Mouse (Mus musculus) liver, embryonic 12.5 days (tissue): ENCODE results near the gene Ptpre. TPM values are rescaled to one million over a fixed set of nuclear protein-coding genes. Genes with fewer than 3 reads are reported as not detected.
A peak's percentile ranks its signal among the peaks of the same experiment; 100 is the strongest.
"Not testable (repeated sequence)": the region's sequence is repeated elsewhere in the genome, so short reads cannot be mapped to it uniquely, and the experiment has no call there.

ENCODE experiments used
- ATAC-seq: fragments of 200-750 bp; cut with Nextera tagmentation; 2 replicates; pipeline ENCODE4 v1.8.0; 2017; ENCODE audit warnings: moderate number of reproducible peaks, mild to moderate bottlenecking, moderate library complexity
- H3K27ac ChIP-seq: fragments of 300-500 bp; sonication (generic); 2 replicates; pipeline ENCODE4 v1.5.1; 2016; ENCODE audit warnings: mild to moderate bottlenecking
- H3K27me3 ChIP-seq: fragments of 300-500 bp; sonication (generic); replicated peaks from 2 replicates; pipeline ENCODE4 v1.6.1; 2016; ENCODE audit warnings: mild to moderate bottlenecking, moderate library complexity
- H3K36me3 ChIP-seq: fragments of 300-500 bp; sonication (generic); 2 replicates; pipeline ENCODE4 v1.6.1; 2016; ENCODE audit warnings: mild to moderate bottlenecking, moderate library complexity
- H3K4me1 ChIP-seq: fragments of 300-500 bp; sonication (generic); 2 replicates; pipeline ENCODE4 v1.6.1; 2016
- H3K4me2 ChIP-seq: fragments of 300-500 bp; sonication (generic); 2 replicates; pipeline ENCODE4 v1.6.1; 2016; ENCODE audit warnings: mild to moderate bottlenecking, moderate library complexity
- H3K4me3 ChIP-seq: fragments of 300-500 bp; sonication (generic); 2 replicates; pipeline ENCODE4 v1.5.1; 2016; ENCODE audit warnings: mild to moderate bottlenecking, moderate library complexity
- H3K9ac ChIP-seq: fragments of 300-500 bp; sonication (generic); 2 replicates; pipeline ENCODE4 v1.6.1; 2016; ENCODE audit warnings: mild to moderate bottlenecking, moderate library complexity
- H3K9me3 ChIP-seq: fragments of 300-500 bp; sonication (generic); replicated peaks from 2 replicates; pipeline ENCODE4 v1.6.1; 2016; ENCODE audit warnings: mild to moderate bottlenecking, moderate library complexity
- WGBS: fragments of 180-500 bp; shearing (Covaris S2); methylation state at CpG from one replicate; pipeline ENCODE4 v1.1.7; 2016; ENCODE audit not compliant: insufficient replicate concordance; 5-methylcytosine and 5-hydroxymethylcytosine counted together
- polyA plus RNA-seq: library from polyadenylated mRNA; unstranded; fragments of >200 nt; fragmentation: Nextera tagmentation; extraction: Ambion mirVana; gene quantifications from 2 replicates; pipeline ENCODE4 v1.2.1, GENCODE M21; 2016

The Ptpre gene
- polyA plus RNA-seq, 1 experiment from 2014 or later = 4.6 TPM

- Histone ChIP-seq H3K9ac (no peak overlapping the region), H3K4me2 (no peak overlapping the region), H3K9me3 (no peaks in the 10 kb centered on the region), H3K27me3 (no peaks in the 10 kb centered on the region), H3K36me3 (no peaks in the 10 kb centered on the region), H3K27ac (no peak overlapping the region), H3K4me1 (peaks cover 25% of the 10 kb centered on the region), H3K4me3 (no peak overlapping the region)
- no peak for ATAC-seq
- whole genome bisulfite sequencing = 71% methylated on average over 8 of the region's 8 CpGs
Observed at GRCm38 (mm10) chr7:135564022-135564421, 26.7 kb downstream of the Ptpre start.

DNA sequence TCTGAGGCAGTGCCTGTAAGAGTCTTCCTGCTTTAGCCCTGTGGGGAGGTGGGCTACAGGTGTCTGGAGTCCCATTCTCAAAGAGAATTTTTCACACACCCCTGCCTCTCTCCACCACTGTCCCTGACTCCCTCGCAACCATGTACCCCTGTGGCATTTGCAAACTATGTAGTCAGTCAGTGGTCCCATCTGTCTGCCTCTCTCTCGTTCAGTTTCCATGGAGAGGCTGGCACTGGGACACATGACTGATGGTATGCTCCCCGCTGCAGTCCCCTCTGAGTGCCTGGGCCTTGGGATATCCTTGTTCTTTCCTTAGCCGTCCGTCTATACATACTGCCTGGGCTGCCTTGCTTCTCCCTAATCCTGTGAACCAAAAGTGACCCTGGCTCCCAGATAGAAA lies 28.7 kb downstream of the Ptpre start:
- H3K4me3 ChIP-seq = no peak overlapping the region
- no peak overlapping the region for H3K9ac ChIP-seq
- WGBS = 70% methylated on average over 5 of the region's 5 CpGs
- H3K36me3 ChIP-seq = no peaks in the 10 kb centered on the region
- H3K4me1 ChIP-seq = peaks cover 25% of the 10 kb centered on the region
- H3K4me2 ChIP-seq = no peak overlapping the region
- ATAC-seq = no peak
- no peaks in the 10 kb centered on the region for H3K27me3 ChIP-seq
- no peaks in the 10 kb centered on the region for H3K9me3 ChIP-seq
- H3K27ac ChIP-seq = no peak overlapping the region

DNA sequence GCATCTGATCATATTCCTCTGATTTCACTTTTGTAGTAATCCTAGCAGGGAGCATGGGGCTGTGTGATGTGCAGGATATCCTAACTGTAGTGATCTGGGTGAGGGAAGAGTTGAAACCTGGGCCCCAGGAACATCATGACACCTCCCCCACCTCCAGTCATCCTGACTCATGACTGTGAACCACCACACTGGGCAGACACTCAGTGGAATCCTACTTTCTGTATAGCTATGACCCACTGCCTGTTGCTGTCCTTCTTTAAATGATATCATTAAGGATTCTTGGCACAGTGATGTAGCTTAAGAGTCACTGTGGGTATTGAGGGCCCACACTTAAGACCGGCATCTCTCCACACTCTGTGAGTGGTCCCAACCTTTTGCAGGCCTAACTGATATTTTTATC lies 30.3 kb downstream of the Ptpre start:
- Histone ChIP-seq H3K9me3 (no peaks in the 10 kb centered on the region), H3K4me2 (no peak overlapping the region), H3K27me3 (no peaks in the 10 kb centered on the region), H3K4me3 (no peak overlapping the region), H3K27ac (no peak overlapping the region), H3K9ac (no peak overlapping the region), H3K4me1 (peaks cover 25% of the 10 kb centered on the region), H3K36me3 (no peaks in the 10 kb centered on the region)
- WGBS = 63% methylated on average over 1 of the region's 1 CpGs
- no peak for ATAC-seq

DNA sequence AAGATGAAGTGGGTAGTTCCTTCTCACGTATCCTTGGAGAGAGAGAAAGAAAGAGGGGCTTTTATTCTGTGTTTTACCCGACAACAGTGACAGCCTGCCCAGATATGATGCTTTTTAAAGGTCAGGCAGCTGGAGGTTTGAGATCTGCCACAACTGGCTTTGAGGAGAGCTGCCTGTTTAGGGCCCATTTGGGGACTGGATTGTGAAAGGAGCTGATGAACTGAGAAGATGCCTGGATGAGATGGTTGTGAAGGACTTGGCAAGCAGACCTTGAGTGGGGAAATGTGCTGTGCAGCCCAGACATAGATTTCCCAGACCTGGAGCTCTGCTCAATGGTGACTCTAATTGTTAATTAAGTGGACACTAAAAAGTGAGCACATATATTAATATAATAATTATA lies 31.3 kb downstream of the Ptpre start:
- Histone ChIP-seq H3K27ac (no peak overlapping the region), H3K9ac (no peak overlapping the region), H3K4me1 (peaks cover 27% of the 10 kb centered on the region), H3K36me3 (no peaks in the 10 kb centered on the region), H3K4me2 (no peak overlapping the region), H3K4me3 (no peak overlapping the region), H3K9me3 (no peaks in the 10 kb centered on the region), H3K27me3 (no peaks in the 10 kb centered on the region)
- 61% methylated on average over 2 of the region's 2 CpGs for WGBS
- ATAC-seq = no peak

DNA sequence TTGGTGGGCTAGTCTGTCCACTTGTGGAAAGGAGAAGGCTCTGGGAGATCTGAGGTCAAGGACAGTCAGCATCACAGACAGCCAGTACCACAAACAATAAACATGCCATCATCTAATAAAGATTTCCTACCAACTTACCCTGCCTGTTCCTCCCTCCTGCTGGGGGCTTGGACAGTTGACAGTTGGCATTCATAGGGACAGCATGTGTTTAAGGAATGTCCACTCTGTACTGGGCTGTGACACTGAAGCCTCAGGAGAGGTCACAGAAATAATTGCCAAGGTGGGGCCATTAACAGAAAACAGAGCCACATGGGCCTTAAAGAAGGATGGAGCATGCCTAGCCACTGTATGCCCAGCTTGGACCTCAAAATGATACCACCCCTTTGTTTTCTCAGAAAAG lies 34.1 kb downstream of the Ptpre start:
- Histone ChIP-seq H3K4me1 (peaks cover 43% of the 10 kb centered on the region), H3K27me3 (no peaks in the 10 kb centered on the region), H3K9me3 (no peaks in the 10 kb centered on the region), H3K36me3 (no peaks in the 10 kb centered on the region), H3K4me3 (no peak overlapping the region), H3K9ac (no peak overlapping the region), H3K27ac (no peak overlapping the region), H3K4me2 (no peak overlapping the region)
- ATAC-seq = no peak

- H3K4me1 ChIP-seq = peaks cover 44% of the 10 kb centered on the region
- no peak overlapping the region for H3K9ac ChIP-seq
- H3K27me3 ChIP-seq = no peaks in the 10 kb centered on the region
- no peaks in the 10 kb centered on the region for H3K9me3 ChIP-seq
- H3K27ac ChIP-seq = no peak overlapping the region
- ATAC-seq = no peak
- 68% methylated on average over 10 of the region's 10 CpGs for WGBS
- no peak overlapping the region for H3K4me3 ChIP-seq
- H3K36me3 ChIP-seq = no peaks in the 10 kb centered on the region
- H3K4me2 ChIP-seq = no peak overlapping the region
Observed at GRCm38 (mm10) chr7:135571951-135572559, 34.8 kb downstream of the Ptpre start.

DNA sequence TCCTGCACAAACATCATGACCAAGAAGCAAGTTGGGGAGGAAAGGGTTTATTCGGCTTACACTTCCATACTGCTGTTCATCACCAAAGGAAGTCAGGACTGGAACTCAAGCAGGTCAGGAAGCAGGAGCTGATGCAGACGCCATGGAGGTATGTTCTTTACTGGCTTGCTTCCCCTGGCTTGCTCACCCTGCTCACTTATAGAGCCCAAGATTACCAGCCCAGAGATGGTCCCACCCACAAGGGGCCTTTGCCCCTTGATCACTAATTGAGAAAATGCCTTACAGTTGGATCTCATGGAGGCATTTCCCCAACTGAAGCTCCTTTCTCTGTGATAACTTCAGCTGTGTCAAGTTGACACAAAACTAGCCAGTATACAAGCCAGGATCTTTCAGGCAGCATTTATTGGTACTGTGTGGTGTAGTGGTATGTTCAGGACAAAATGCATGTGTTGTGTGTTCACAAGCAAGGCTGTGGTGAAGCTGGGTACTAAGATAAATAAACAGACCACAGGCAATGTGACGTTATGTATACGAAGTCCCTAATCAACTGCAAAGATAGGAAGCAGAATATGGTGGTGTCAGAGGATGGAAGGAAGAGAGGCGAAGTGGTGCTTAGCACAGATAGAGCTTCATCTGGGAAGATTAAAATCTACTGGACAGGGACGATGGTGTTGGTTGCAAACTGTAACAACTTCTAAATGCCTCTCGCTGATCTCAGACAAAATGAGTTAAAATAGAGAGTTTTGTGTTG lies 38.2 kb downstream of the Ptpre start:
- peak; percentile 78 for ATAC-seq
- not testable (repeated sequence) for H3K9ac ChIP-seq, H3K4me3 ChIP-seq, H3K36me3 ChIP-seq, H3K9me3 ChIP-seq, H3K27me3 ChIP-seq
- peak overlapping the region; percentile 12 for H3K4me2 ChIP-seq
- peak overlapping the region; percentile 51; the same call in 1 of the 2 replicates for H3K27ac ChIP-seq
- peaks cover 54% of the 10 kb centered on the region for H3K4me1 ChIP-seq
- WGBS = 24% methylated on average over 7 of the region's 7 CpGs

DNA sequence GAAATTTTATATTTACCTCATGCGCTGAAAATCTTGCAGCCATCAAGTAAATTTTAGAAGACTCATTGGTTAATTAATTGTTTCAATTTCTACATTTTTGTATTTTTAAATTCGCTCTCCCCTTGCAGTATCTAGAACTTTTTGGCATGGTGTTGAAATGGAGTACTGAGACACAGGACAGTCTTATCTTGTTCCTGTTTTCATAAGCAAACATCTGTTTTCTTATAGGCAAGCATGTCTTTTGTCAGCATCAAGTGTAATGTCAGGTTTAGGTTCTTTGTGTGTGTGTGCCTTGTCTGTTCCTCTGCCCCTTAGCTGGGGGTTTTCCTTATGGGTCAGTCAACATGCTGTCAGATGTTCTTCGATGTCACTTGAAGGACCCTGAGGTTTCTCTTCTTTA lies 39.0 kb downstream of the Ptpre start:
- Histone ChIP-seq H3K4me3 (no peak overlapping the region), H3K9me3 (no peaks in the 10 kb centered on the region), H3K27ac (no peak overlapping the region), H3K4me1 (peaks cover 62% of the 10 kb centered on the region), H3K9ac (no peak overlapping the region), H3K36me3 (no peaks in the 10 kb centered on the region), H3K4me2 (no peak overlapping the region), H3K27me3 (no peaks in the 10 kb centered on the region)
- WGBS = 61% methylated on average over 3 of the region's 3 CpGs
- ATAC-seq = no peak

DNA sequence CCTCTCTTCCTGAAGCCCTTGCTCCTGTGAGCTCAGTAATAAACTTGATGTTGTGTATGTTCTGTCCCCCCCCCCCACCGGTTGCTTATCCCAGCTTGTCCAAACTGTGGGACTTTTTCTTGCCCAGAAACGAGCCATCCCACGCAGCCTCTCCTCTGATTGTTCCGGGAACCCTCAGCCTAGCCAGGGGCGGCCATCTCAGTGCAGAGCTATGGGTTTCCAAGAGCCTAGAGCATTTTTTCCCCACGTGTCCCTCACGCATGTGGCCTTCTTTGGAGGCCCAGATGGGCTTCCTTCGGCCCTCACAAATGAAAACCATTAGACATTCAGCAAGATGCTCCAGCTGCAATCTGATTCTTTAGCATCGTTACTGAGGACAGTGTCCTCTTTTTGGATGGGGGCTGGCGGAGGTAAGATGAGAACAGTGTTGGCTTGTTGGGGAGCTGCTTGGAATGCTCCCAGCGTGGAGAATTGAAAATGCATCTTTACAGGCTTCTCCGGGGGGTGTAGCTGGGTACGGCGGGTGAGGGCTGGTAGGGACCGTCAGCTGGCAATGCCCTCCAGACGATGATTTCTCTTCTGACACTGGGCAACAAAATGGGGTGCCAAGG lies 41.5 kb downstream of the Ptpre start:
- Histone ChIP-seq H3K9me3 (no peaks in the 10 kb centered on the region), H3K27ac (no peak overlapping the region), H3K27me3 (no peaks in the 10 kb centered on the region), H3K36me3 (no peaks in the 10 kb centered on the region), H3K4me2 (no peak overlapping the region), H3K9ac (no peak overlapping the region), H3K4me1 (peaks cover 80% of the 10 kb centered on the region), H3K4me3 (no peak overlapping the region)
- no peak for ATAC-seq
- 81% methylated on average over 16 of the region's 16 CpGs for WGBS

DNA sequence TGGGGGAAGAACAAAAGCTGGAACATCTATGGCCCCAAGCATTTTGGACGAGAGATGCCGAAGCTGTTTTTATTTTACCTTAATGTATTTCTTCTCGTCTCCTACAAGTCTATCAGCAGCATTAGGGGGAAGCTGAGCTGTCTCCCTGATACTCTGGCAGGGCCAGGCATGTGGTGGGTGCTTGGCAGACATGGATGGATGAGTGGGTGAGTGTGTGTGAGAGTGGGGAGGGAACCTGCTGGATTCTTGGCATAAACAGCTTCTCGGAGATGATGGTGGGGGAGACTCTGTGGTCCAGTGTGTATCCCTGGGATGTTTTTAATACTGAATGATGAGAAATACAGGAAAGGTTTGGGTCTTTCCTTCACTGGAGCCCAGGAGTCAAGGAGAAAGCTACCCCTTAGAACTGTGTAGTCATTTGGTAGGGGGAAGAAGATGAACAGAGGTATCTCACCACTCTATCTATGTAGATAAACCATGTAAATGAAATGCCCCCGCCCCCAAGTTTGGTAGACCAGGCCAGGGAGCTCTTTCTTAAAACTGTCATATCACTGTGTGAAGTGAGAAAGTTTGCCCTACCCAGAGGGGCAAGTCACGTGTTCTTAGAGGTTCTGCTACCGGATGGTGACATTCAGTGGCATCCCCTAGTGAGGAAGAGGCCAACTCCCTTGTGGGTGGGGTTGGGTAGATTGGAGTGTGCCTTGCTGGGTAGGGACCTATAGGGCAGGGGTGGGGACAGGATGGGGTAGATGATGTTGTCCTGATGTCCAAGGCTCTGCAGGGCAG lies 43.2 kb downstream of the Ptpre start:
- Histone ChIP-seq H3K27me3 (no peaks in the 10 kb centered on the region), H3K4me2 (peak overlapping the region; percentile 32), H3K4me3 (no peak overlapping the region), H3K36me3 (no peaks in the 10 kb centered on the region), H3K9me3 (no peaks in the 10 kb centered on the region), H3K9ac (no peak overlapping the region), H3K27ac (peak overlapping the region; percentile 57), H3K4me1 (peaks cover 78% of the 10 kb centered on the region)
- ATAC-seq = peak; percentile 88
- 24% methylated on average over 7 of the region's 7 CpGs for WGBS

GRCm38 (mm10) chr7:135581128-135581527 lies 43.8 kb downstream of the Ptpre start:
- no peaks in the 10 kb centered on the region for H3K27me3 ChIP-seq
- H3K9me3 ChIP-seq = no peaks in the 10 kb centered on the region
- peak overlapping the region; percentile 32 for H3K4me2 ChIP-seq
- H3K36me3 ChIP-seq = no peaks in the 10 kb centered on the region
- H3K9ac ChIP-seq = no peak overlapping the region
- H3K4me1 ChIP-seq = peaks cover 75% of the 10 kb centered on the region
- peak; percentile 74 for ATAC-seq
- H3K4me3 ChIP-seq = no peak overlapping the region
- WGBS = 14% methylated on average over 5 of the region's 5 CpGs
- H3K27ac ChIP-seq = peak overlapping the region; percentile 57

GRCm38 (mm10) chr7:135585125-135585687 lies 47.9 kb downstream of the Ptpre start:
- H3K9ac ChIP-seq = no peak overlapping the region
- H3K4me3 ChIP-seq = no peak overlapping the region
- no peak overlapping the region for H3K4me2 ChIP-seq
- 46% methylated on average over 1 of the region's 1 CpGs for WGBS
- no peaks in the 10 kb centered on the region for H3K36me3 ChIP-seq
- H3K27me3 ChIP-seq = no peaks in the 10 kb centered on the region
- H3K4me1 ChIP-seq = peaks cover 86% of the 10 kb centered on the region
- H3K27ac ChIP-seq = no peak overlapping the region
- no peaks in the 10 kb centered on the region for H3K9me3 ChIP-seq
- no peak for ATAC-seq
